ENCODE assay signal across 29 mouse cellular contexts in genomic region chr6:119674811-119675209, GRCm38 (mm10).
A peak's percentile ranks its signal among the peaks of the same experiment; 100 is the strongest.
DNase-seq lines count a peak whose midpoint lies in the region; ATAC-seq and TF ChIP-seq lines count a peak whose summit lies in the region.
"Had no signal": no experiment of that assay in that cellular context is flagged by ENCODE, and none has a peak within 500 bp of the region (broad histone marks: within the 10 kb centered on the region; RNA-seq: fewer than 3 reads in every experiment).

No protein-coding gene starts in this region.

- no peaks in the 10 kb centered on the region for H3K9me3 ChIP-seq in forebrain, postnatal 0 days (ENCODE audit: low read length)
- H3K9me3 ChIP-seq in forebrain, embryonic 10.5 days, result no peaks in the 10 kb centered on the region
- H3K9me3 ChIP-seq: liver, embryonic 15.5 days; midbrain, embryonic 12.5 days; neural tube, embryonic 12.5 days had no signal

- no peak overlapping the region for H3K27ac ChIP-seq in forebrain, postnatal 0 days (ENCODE audit: low read depth, low read length)
- H3K27ac ChIP-seq in forebrain, embryonic 10.5 days, result no peak overlapping the region
- 0 out of 2 replicates have a peak overlapping the region, but pooled peaks have one; percentile 69 for H3K27ac ChIP-seq in kidney, adult 2 months (ENCODE audit: insufficient read depth, low read depth, low read length)
- H3K27ac ChIP-seq: gastrocnemius, adult 2 months; heart, adult 2 months; heart, embryonic 13.5 days; liver, embryonic 15.5 days; midbrain, embryonic 12.5 days; neural tube, embryonic 12.5 days had no signal

- H3K27me3 ChIP-seq in forebrain, postnatal 0 days (ENCODE audit: insufficient read depth, low read length), result no peaks in the 10 kb centered on the region
- no peaks in the 10 kb centered on the region for H3K27me3 ChIP-seq in forebrain, embryonic 10.5 days (ENCODE audit: poor library complexity, severe bottlenecking)
- no peaks in the 10 kb centered on the region for H3K27me3 ChIP-seq in kidney, adult 2 months (replicated peaks; ENCODE audit: control insufficient read depth, insufficient read depth, low read length)
- H3K27me3 ChIP-seq: CH12.LX; heart, embryonic 13.5 days; liver, embryonic 15.5 days; megakaryocyte, embryonic 14.5 days; midbrain, embryonic 12.5 days; neural tube, embryonic 12.5 days had no signal

- no peak for TF ChIP-seq CTCF in forebrain, postnatal 0 days (IDR thresholded peaks at IDR 0.05; ENCODE audit: low read depth)
- TF ChIP-seq CTCF in kidney, adult 2 months (conservative IDR thresholded peaks at IDR 0.05; ENCODE audit: insufficient read depth, insufficient read length, low read depth, low read length), result no peak

- H3K36me3 ChIP-seq in forebrain, postnatal 0 days (ENCODE audit: insufficient read depth), result no peaks in the 10 kb centered on the region
- peaks cover 8% of the 10 kb centered on the region for H3K36me3 ChIP-seq in forebrain, embryonic 10.5 days (replicated peaks)
- no peaks in the 10 kb centered on the region; the same call in 1 of the 2 replicates for H3K36me3 ChIP-seq in kidney, adult 2 months (ENCODE audit: control insufficient read depth, insufficient read depth, low read length)
- H3K36me3 ChIP-seq: liver, embryonic 15.5 days; midbrain, embryonic 12.5 days had no signal

- 47% methylated on average over 7 of the region's 7 CpGs for WGBS in forebrain, postnatal 0 days
- WGBS in forebrain, embryonic 10.5 days, result 96% methylated on average over 7 of the region's 7 CpGs
- WGBS in kidney, adult 2 months, result 61% methylated on average over 7 of the region's 7 CpGs

- no peak overlapping the region for H3K4me3 ChIP-seq in forebrain, postnatal 0 days (ENCODE audit: low read depth, low read length)
- H3K4me3 ChIP-seq in forebrain, embryonic 10.5 days, result no peak overlapping the region
- no peak overlapping the region for H3K4me3 ChIP-seq in kidney, adult 2 months (ENCODE audit: insufficient read depth, low read depth, low read length)
- H3K4me3 ChIP-seq: gastrocnemius, adult 2 months; heart, adult 2 months; heart, embryonic 13.5 days; liver, embryonic 15.5 days; megakaryocyte, embryonic 14.5 days; midbrain, embryonic 12.5 days; myocyte; neural tube, embryonic 12.5 days had no signal

- H3K4me1 ChIP-seq in forebrain, postnatal 0 days (ENCODE audit: insufficient read depth), result no peaks in the 10 kb centered on the region
- peaks cover 6% of the 10 kb centered on the region for H3K4me1 ChIP-seq in forebrain, embryonic 10.5 days
- peaks cover 12% of the 10 kb centered on the region for H3K4me1 ChIP-seq in kidney, adult 2 months (ENCODE audit: control insufficient read depth, insufficient read depth, low read length)
- H3K4me1 ChIP-seq: liver, embryonic 15.5 days; megakaryocyte, embryonic 14.5 days had no signal

- H3K9ac ChIP-seq in forebrain, postnatal 0 days, result no peak overlapping the region
- H3K9ac ChIP-seq: heart, embryonic 13.5 days; liver, embryonic 15.5 days; midbrain, embryonic 12.5 days; neural tube, embryonic 12.5 days had no signal

- DNase-seq in cerebellum, postnatal 4 days (ENCODE audit: low spot score in 2 of 2), result no peak
- DNase-seq in forebrain, postnatal 0 days, result no peak
- no peak for DNase-seq in forebrain, embryonic 10.5 days (ENCODE audit: extremely low spot score, low spot score)
- no peak for DNase-seq in kidney, adult 2 months
- no peak for DNase-seq in kidney, postnatal 25 days
- peak; percentile 24 to 27 for DNase-seq in cerebellum, postnatal 36 days
- DNase-seq in left cerebral cortex, adult 9 months (ENCODE audit: low spot score in 2 of 2), result no peak
- DNase-seq: adrenal gland, adult 2 months; adrenal gland, postnatal 36 days; gastrocnemius, adult 2 months; gastrocnemius, postnatal 36 days; heart, adult 2 months; heart, postnatal 10 days; kidney, adult 18-20 months; layer of hippocampus, adult 9-11 months; liver; lung, postnatal 36 days; right cerebral cortex, adult 18-20 months; spleen, adult 18-20 months; thymus, postnatal 14 days had no signal

- ATAC-seq in cerebellum, adult (ENCODE audit: insufficient number of reproducible peaks, low FRiP score, low TSS enrichment), result peak; percentile 41; the same call in 1 of the 2 replicates
- ATAC-seq in forebrain, postnatal 0 days, result peak; percentile 20; the same call in 1 of the 2 replicates
- ATAC-seq: activated CD4-positive, CD25-positive, alpha-beta regulatory T cell, adult 4 months had no signal

- no peak for TF ChIP-seq POLR2A in kidney, adult 2 months (IDR thresholded peaks at IDR 0.05; ENCODE audit: low read depth, low read length)

- no peak overlapping the region for H3K4me2 ChIP-seq in forebrain, postnatal 0 days (ENCODE audit: low read depth)
- H3K4me2 ChIP-seq: heart, embryonic 13.5 days; liver, embryonic 15.5 days; midbrain, embryonic 12.5 days; neural tube, embryonic 12.5 days had no signal

Comparison
In these comparisons a context has a peak if more than half of its experiments do, and no peak if none do; other contexts are left out.
1. DNase-seq: peak in cerebellum, postnatal 36 days (2 of 2); none in cerebellum, postnatal 4 days (0 of 2), forebrain, postnatal 0 days (single experiment), forebrain, embryonic 10.5 days (single experiment), kidney, adult 2 months (single experiment), kidney, postnatal 25 days (0 of 2) and left cerebral cortex, adult 9 months (0 of 2).